Mouse (Mus musculus): ENCODE measurements at regions not wholly inside any gene's neighbourhood (a gene's known extent, or its start where the extent isn't known, plus 50 kb on each side); places are given as distances from the start of the nearest gene placed in this dataset.

- no peaks in the 10 kb centered on the region for H3K36me3 ChIP-seq (ENCODE audit: control insufficient read depth, insufficient read depth, low read length)
- WGBS = 59% methylated on average over 8 of the region's 8 CpGs
- no peaks in the 10 kb centered on the region for H3K4me1 ChIP-seq (ENCODE audit: control insufficient read depth, insufficient read depth, insufficient read length, low read length)
- TF ChIP-seq CTCF (IDR thresholded peaks at IDR 0.05; ENCODE audit: extremely low read depth, insufficient read length, insufficient replicate concordance, low read depth, low read length) = no peak
- no peak for TF ChIP-seq POLR2A (IDR thresholded peaks at IDR 0.05; ENCODE audit: low read depth, low read length)
- no peak overlapping the region for H3K27ac ChIP-seq (ENCODE audit: insufficient read depth, low read depth, low read length)
- no peaks in the 10 kb centered on the region for H3K27me3 ChIP-seq (ENCODE audit: control insufficient read depth, insufficient read depth, low read length)
- H3K4me3 ChIP-seq (ENCODE audit: low read depth, low read length) = no peak overlapping the region
Measured at GRCm38 (mm10) chr1:35957425-35958372, 110.5 kb upstream of the Hs6st1 start.

GRCm38 (mm10) chr1:35959729-35960128 is 108.5 kb upstream of the Hs6st1 start:
- WGBS = 80% methylated on average over 4 of the region's 4 CpGs
- Histone ChIP-seq H3K4me3 (ENCODE audit: low read depth, low read length) (no peak overlapping the region), H3K27ac (ENCODE audit: insufficient read depth, low read depth, low read length) (no peak overlapping the region), H3K4me1 (ENCODE audit: control insufficient read depth, insufficient read depth, insufficient read length, low read length) (no peaks in the 10 kb centered on the region), H3K36me3 (ENCODE audit: control insufficient read depth, insufficient read depth, low read length) (no peaks in the 10 kb centered on the region), H3K27me3 (ENCODE audit: control insufficient read depth, insufficient read depth, low read length) (no peaks in the 10 kb centered on the region)
- TF ChIP-seq POLR2A (IDR thresholded peaks at IDR 0.05; ENCODE audit: low read depth, low read length) (no peak), CTCF (IDR thresholded peaks at IDR 0.05; ENCODE audit: extremely low read depth, insufficient read length, insufficient replicate concordance, low read depth, low read length) (no peak)

- Histone ChIP-seq H3K4me1 (ENCODE audit: control insufficient read depth, insufficient read depth, insufficient read length, low read length) (no peaks in the 10 kb centered on the region), H3K27me3 (ENCODE audit: control insufficient read depth, insufficient read depth, low read length) (no peaks in the 10 kb centered on the region; the same call in 1 of the 2 replicates), H3K27ac (ENCODE audit: insufficient read depth, low read depth, low read length) (no peak overlapping the region), H3K36me3 (ENCODE audit: control insufficient read depth, insufficient read depth, low read length) (no peaks in the 10 kb centered on the region), H3K4me3 (ENCODE audit: low read depth, low read length) (no peak overlapping the region)
- WGBS = 84% methylated on average over 2 of the region's 2 CpGs
- no peak for TF ChIP-seq CTCF (IDR thresholded peaks at IDR 0.05; ENCODE audit: extremely low read depth, insufficient read length, insufficient replicate concordance, low read depth, low read length)
- no peak for TF ChIP-seq POLR2A (IDR thresholded peaks at IDR 0.05; ENCODE audit: low read depth, low read length)
Measured at GRCm38 (mm10) chr1:35960844-35961243, 107.4 kb upstream of the Hs6st1 start.

- 79% methylated on average over 6 of the region's 6 CpGs for WGBS
- Histone ChIP-seq H3K27ac (ENCODE audit: insufficient read depth, low read depth, low read length) (no peak overlapping the region), H3K27me3 (ENCODE audit: control insufficient read depth, insufficient read depth, low read length) (no peaks in the 10 kb centered on the region; the same call in 1 of the 2 replicates), H3K4me1 (ENCODE audit: control insufficient read depth, insufficient read depth, insufficient read length, low read length) (no peaks in the 10 kb centered on the region), H3K36me3 (ENCODE audit: control insufficient read depth, insufficient read depth, low read length) (no peaks in the 10 kb centered on the region), H3K4me3 (ENCODE audit: low read depth, low read length) (no peak overlapping the region)
- TF ChIP-seq CTCF (IDR thresholded peaks at IDR 0.05; ENCODE audit: extremely low read depth, insufficient read length, insufficient replicate concordance, low read depth, low read length) (no peak), POLR2A (IDR thresholded peaks at IDR 0.05; ENCODE audit: low read depth, low read length) (no peak)
Measured at GRCm38 (mm10) chr1:35961923-35962322, 106.3 kb upstream of the Hs6st1 start.

GRCm38 (mm10) chr1:35968489-35968888 is 99.7 kb upstream of the Hs6st1 start:
- no peak overlapping the region for H3K27ac ChIP-seq (ENCODE audit: insufficient read depth, low read depth, low read length)
- H3K36me3 ChIP-seq (ENCODE audit: control insufficient read depth, insufficient read depth, low read length) = no peaks in the 10 kb centered on the region

GRCm38 (mm10) chr1:35971435-35972189 is 96.6 kb upstream of the Hs6st1 start:
- no peak for TF ChIP-seq POLR2A (IDR thresholded peaks at IDR 0.05; ENCODE audit: low read depth, low read length)
- no peak for TF ChIP-seq CTCF (IDR thresholded peaks at IDR 0.05; ENCODE audit: extremely low read depth, insufficient read length, insufficient replicate concordance, low read depth, low read length)
- Histone ChIP-seq H3K27ac (ENCODE audit: insufficient read depth, low read depth, low read length) (no peak overlapping the region), H3K4me1 (ENCODE audit: control insufficient read depth, insufficient read depth, insufficient read length, low read length) (no peaks in the 10 kb centered on the region; the same call in 1 of the 2 replicates), H3K27me3 (ENCODE audit: control insufficient read depth, insufficient read depth, low read length) (no peaks in the 10 kb centered on the region), H3K36me3 (ENCODE audit: control insufficient read depth, insufficient read depth, low read length) (no peaks in the 10 kb centered on the region), H3K4me3 (ENCODE audit: low read depth, low read length) (no peak overlapping the region)
- 78% methylated on average over 7 of the region's 7 CpGs for WGBS

More at GRCm38 (mm10) chr1:35968489-35968888, 99.7 kb upstream of the Hs6st1 start:
- H3K4me1 ChIP-seq (ENCODE audit: control insufficient read depth, insufficient read depth, insufficient read length, low read length) = no peaks in the 10 kb centered on the region; the same call in 1 of the 2 replicates
- TF ChIP-seq CTCF (IDR thresholded peaks at IDR 0.05; ENCODE audit: extremely low read depth, insufficient read length, insufficient replicate concordance, low read depth, low read length) = no peak
- TF ChIP-seq POLR2A (IDR thresholded peaks at IDR 0.05; ENCODE audit: low read depth, low read length) = no peak
- no peak overlapping the region for H3K4me3 ChIP-seq (ENCODE audit: low read depth, low read length)
- no peaks in the 10 kb centered on the region; the same call in 1 of the 2 replicates for H3K27me3 ChIP-seq (ENCODE audit: control insufficient read depth, insufficient read depth, low read length)

- Histone ChIP-seq H3K27me3 (ENCODE audit: control insufficient read depth, insufficient read depth, low read length) (no peaks in the 10 kb centered on the region), H3K36me3 (ENCODE audit: control insufficient read depth, insufficient read depth, low read length) (no peaks in the 10 kb centered on the region), H3K27ac (ENCODE audit: insufficient read depth, low read depth, low read length) (no peak overlapping the region), H3K4me1 (ENCODE audit: control insufficient read depth, insufficient read depth, insufficient read length, low read length) (no peaks in the 10 kb centered on the region; the same call in 1 of the 2 replicates), H3K4me3 (ENCODE audit: low read depth, low read length) (no peak overlapping the region)
- 58% methylated on average over 5 of the region's 5 CpGs for WGBS
- TF ChIP-seq POLR2A (IDR thresholded peaks at IDR 0.05; ENCODE audit: low read depth, low read length) (no peak), CTCF (IDR thresholded peaks at IDR 0.05; ENCODE audit: extremely low read depth, insufficient read length, insufficient replicate concordance, low read depth, low read length) (no peak)
Measured at GRCm38 (mm10) chr1:35972190-35972584, 96.0 kb upstream of the Hs6st1 start.
